Mouse (Mus musculus) erythroblast, adult 5-6 weeks (primary cell): Measurements from ENCODE around the gene Mrln. TPM values are rescaled to one million over a fixed set of nuclear protein-coding genes. Genes with fewer than 3 reads are reported as not detected.

Experiments
- ATAC-seq: replicated peaks from 2 replicates; pipeline ENCODE4 v1.8.0; 2016; ENCODE audit warnings: moderate number of reproducible peaks, mild to moderate bottlenecking, moderate TSS enrichment, inconsistent platforms; ENCODE audit not compliant: poor library complexity, low FRiP score, severe bottlenecking
- total RNA-seq, 2 experiments: library from RNA; stranded (forward) in 1 of 2; stranded (reverse) in 1 of 2; fragments of 150-400 nt in 1 of 2; fragments of 200-764, 138-1000 nt in 1 of 2; gene quantifications; 2 replicates each; pipeline versions ENCODE4 v1.2.3 to v1.2.4; 2015 to 2017; ENCODE audit warnings: low replicate concordance in 2 of 2

Mrln gene
- total RNA-seq (2015; ENCODE audit: low replicate concordance): not detected in 2 replicates
- total RNA-seq (2017; ENCODE audit: low replicate concordance): not detected in 2 replicates

- ATAC-seq: no peak
Measured at GRCm38 (mm10) chr10:70204505-70205399, at the start of gene Mrln. Gene Mrln (plus strand): TSS chr10:70204664.

- ATAC-seq: peak; percentile 85
Measured at GRCm38 (mm10) chr10:70156431-70157165, 47.9 kb upstream of the Mrln start.

DNA sequence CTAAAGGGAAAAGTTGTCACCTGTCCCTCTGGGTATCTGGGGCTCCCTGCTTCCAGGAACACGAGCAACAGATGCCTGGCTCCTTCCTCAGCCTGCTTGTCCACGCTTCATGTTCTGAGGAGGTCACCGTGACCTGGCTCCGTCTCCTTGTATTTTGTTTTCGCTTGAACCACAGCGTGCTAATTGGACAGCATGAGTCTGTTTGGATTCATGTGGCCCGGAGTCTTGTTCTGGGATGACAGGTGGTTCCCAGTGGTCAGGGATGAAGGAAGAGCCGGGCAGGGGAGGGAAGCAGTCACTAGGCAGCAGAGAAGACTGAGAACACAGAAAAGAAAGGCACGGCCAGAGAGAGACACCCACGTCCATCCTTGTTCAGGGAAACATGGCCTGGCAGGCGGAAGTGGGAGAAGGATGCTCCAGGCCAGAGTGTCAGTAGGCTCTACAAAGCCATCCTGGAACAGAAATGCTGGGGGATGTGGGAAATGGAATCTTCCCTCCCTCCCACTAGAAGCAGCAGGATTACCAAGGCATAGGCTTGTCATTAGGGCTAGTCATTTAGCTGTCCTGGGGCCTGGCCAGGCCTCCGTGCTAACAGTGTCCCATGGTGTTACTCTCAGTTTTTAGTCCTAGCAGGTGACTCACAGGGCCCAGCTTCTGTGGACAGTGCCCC lies 44.7 kb upstream of the Mrln start:
- no peak for ATAC-seq

DNA sequence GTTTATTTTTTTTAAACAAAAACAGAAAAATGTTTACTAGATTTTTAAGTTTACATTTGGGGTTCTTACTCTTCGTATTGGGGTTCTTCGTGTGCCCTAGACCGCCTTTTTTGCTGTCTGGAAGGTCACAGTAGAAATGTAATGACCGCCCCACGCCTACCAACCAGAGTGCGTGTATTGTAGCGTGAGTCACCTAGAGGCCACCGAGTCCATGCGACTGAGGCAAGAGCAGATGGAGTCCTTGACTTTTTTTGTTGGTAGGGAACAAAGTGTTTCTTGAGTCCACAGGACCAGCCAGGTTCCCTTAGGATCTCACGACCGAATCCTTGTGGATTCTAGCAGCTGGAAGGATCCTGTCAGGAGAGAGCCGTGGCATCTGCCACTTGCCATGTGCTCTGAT lies 43.7 kb upstream of the Mrln start:
- ATAC-seq: no peak

DNA sequence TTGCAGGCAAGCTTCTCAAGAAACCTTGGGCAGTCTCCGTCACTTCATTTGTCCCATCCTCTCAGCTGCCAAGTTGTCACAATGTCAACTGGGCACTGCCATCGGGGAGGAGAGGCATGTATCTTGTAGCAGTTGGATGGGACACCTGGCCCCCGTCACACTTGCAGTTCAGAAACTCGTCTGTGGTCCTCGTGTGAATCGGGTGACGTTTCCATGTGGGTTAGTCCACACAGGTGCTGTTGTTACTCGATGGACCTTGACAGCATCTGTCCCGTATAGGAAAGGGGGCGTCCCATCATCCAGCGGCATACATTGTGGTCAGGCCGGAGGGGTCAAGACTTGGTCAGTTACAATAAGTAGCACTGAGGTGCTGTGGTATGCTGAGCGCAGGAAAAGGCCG lies 43.0 kb upstream of the Mrln start:
- ATAC-seq: no peak

DNA sequence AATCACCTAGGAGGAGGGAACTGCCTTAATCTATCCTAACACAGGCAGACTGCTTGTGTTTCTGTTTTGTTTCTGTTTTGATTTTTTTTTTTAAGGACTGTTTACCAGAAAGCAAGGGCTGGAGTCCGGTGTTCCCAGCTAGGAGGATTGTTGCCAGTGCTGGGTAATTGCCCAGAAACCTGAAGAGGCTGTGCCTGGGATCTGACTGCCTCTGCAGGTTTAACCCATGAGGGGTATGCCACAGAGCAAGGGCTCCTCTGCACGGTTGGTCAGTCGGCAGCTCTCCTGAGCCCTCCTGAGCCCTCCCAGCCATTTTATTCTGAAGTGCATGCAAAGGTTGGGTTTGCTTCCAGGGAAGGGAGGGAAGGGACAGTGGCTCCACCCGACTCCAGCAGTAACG lies 40.8 kb upstream of the Mrln start:
- no peak for ATAC-seq

DNA sequence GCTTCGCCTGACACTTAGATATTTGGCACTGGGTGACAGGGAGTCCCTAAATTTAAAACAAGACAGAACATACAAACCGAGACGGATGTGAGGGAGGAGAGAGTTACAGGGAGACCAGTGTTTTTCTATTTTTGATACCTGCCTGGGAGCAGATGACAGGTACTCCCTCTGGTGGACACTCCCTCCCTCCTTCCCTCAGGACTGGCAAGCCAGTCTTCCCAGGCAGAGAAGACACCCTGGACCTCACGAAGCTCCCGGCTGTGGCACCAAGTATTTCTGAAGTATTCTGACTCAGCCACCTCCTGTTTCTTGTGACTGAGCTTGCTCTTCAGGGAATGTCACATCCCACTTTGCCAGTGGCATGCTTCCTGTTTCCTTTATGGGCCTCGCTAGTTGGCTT lies 38.6 kb upstream of the Mrln start:
- no peak for ATAC-seq

- no peak for ATAC-seq
Measured at GRCm38 (mm10) chr10:70166427-70166826, 38.0 kb upstream of the Mrln start.

GRCm38 (mm10) chr10:70167625-70168024 lies 36.8 kb upstream of the Mrln start:
- ATAC-seq: no peak

DNA sequence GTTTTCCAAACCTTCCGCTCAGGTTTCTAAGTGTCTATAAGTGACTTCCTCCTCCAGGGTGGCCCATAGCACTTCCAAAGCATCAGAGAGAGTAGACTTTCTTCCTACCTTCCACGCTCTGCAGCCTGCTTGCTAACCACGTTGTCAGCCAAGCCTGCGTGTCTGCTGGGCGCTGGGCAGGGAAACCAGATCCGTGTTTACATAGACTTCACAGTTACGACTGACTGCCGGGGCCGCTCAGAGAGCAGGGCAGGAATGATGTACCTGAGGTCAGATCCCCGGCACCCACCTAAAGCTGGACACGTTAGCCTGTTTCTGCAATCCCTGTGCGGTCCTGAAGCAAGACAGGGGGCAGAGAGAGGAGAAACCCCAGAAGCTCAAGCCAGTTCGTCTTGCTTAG lies 36.1 kb upstream of the Mrln start:
- ATAC-seq: no peak

GRCm38 (mm10) chr10:70169044-70169443 lies 35.4 kb upstream of the Mrln start:
- ATAC-seq: no peak

DNA sequence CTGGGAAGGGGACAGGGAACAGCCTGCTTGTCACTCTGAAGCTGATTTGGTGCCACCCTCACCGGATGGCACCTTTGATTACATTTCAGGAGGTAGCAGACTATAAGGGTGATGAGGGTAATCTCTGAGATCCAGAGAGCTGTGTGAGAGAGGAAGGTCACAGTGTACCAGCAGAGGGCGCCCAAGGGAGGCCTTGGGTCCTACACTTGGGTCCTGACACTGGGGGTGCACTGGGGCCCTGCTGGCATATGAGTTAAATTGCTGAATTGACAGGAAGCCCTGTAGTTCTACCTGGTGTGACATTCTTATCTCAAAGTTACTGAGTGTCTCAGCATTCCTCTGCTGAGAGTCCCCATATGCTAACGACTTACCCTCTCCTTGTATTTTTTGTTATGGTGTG lies 31.1 kb upstream of the Mrln start:
- peak; percentile 73 for ATAC-seq

GRCm38 (mm10) chr10:70174494-70175190 lies 29.8 kb upstream of the Mrln start:
- ATAC-seq: no peak

DNA sequence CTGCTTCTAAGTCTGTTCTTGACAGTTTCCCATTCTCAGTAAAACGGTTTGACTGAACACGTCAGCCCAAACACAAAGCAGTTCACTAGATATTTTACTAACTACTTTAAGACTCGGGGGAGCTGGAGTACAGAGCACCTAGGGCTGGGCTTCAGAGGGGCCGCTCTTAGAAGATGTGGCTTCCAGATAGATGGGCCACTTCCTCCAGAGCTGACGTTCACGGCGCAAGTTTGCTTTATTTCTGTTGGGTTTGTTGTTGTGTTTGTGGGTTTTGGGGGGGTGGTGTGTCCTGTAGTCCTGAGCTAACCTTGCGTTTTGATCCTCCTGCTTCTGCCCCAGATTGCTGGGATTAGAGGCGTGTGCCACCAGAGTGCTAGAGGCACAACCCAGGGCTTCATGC lies 23.7 kb upstream of the Mrln start:
- no peak for ATAC-seq

GRCm38 (mm10) chr10:70181279-70181972 lies 23.0 kb upstream of the Mrln start:
- ATAC-seq: no peak

GRCm38 (mm10) chr10:70183210-70184080 lies 21.0 kb upstream of the Mrln start:
- ATAC-seq: no peak

DNA sequence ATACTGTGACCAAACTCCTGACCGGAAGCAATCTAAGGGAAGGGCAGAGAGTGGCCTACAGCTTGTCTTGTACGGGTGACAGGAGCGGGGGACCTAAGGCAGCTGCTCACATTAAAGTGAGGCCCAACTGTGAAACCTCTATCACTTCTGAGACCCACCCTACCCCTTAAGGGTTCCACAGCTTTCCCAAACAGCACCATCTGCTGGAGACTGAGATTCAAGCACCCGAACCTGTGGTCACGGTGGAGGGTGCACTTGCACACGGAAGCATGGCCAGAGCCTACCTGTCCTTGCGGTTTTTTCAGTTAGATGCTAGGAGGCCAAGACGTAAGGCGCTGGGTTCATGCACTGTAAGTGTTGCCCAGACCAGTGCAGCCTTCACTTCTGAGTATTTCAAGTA lies 18.3 kb upstream of the Mrln start:
- 0 out of 2 replicates have a peak, but pooled peaks have one; percentile 36 for ATAC-seq

DNA sequence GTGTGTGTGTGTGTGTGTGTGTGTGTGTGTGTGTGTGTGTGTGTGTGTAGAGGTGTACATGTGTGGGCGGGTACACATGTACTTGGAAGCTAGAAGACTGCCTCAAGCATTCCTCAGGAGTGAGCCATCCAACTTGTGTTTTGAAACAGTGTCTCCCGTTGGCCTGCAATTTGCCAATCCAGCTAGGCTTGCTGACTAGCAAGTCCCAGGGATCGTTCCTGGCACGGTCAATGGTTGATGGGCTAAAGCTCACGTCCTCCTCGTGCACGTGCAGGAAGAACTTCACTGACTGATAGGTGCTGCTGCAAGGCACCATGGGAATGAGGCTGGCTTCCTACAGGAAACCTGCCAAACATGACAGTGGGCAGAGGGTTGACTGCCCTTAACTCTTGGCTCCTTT lies 17.9 kb upstream of the Mrln start:
- no peak for ATAC-seq
